Mouse (Mus musculus): ENCODE measurements around the gene Swi5.

The Swi5 gene

GRCm38 (mm10) chr2:32287923-32288367, at the start of gene Swi5:
TSS of gene Swi5 (minus strand) at chr2:32288075.
- in situ Hi-C loops (cut with MseI, MboI): no loop called here

GRCm38 (mm10) chr2:32335888-32336287, 48.0 kb upstream of the Swi5 start:
- in situ Hi-C loops (cut with MseI, MboI): no loop called here

DNA sequence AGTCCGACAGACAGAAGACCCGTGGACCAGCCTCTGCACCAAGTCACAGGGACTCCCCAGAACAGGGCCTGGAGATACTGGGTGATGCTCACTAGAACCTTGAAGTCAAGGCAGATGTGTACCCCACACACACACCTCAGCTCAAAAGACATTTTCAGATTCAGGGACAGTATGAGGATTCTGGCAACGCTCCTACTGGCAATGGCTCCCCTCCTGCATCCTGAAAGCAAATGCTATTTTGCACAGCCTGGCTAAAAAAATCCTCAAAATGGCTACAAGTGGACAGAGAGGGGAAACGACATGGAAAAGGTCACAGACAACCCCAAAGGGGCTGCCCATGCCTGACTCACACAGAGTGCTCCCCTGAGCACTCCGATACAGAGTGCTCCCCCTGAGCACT, 44.3 kb upstream of the Swi5 start:
- in situ Hi-C loops (cut with MseI, MboI): no loop called here

GRCm38 (mm10) chr2:32329531-32329930, 41.7 kb upstream of the Swi5 start:
- in situ Hi-C loops (cut with MseI, MboI): no loop called here

- in situ Hi-C loops (cut with MseI, MboI): no loop called here
Measured at GRCm38 (mm10) chr2:32328911-32329460, 41.1 kb upstream of the Swi5 start.

GRCm38 (mm10) chr2:32327200-32327599, 39.3 kb upstream of the Swi5 start:
- in situ Hi-C loops (cut with MseI, MboI): no loop called here

DNA sequence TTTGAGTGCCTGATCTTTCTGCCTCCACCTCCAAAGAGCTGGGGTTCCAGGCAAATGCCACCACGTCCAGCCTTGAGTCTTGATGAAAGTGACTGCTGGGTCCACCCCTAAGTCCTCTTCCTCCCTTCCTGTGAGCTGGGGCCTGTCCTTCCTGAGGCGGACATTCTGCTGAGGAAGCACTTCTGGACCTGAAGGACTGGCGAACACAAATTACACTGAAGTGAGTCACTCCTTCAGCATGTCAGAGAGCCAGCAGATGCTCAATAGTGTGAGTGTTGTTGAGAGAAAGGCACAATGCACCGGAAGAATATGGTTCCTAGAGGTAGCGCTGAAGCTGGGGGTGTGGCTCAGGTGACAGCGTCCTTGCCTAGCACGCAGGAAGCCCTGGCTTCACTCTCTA, 37.5 kb upstream of the Swi5 start:
- in situ Hi-C loops (cut with MseI, MboI): no loop called here

DNA sequence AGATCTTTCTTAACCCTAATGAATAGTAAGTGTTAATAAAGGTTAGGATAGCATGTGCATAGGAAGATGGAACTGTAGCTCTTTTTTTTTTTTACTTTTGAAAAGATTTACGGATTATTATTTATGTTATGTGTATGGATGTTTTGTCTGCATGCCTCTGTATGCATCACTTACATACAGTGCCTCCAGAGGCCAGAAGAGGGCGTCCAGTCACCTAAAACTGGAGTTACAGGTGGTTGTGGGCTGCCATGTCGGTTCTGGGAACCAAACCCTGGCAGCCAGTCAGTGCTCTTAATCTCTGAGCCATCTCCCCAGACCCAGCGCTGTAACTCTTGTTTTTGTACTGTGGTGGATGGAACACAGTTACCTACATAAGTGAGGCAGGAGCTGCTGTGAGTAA, 36.4 kb upstream of the Swi5 start:
- in situ Hi-C loops (cut with MseI, MboI): no loop called here

DNA sequence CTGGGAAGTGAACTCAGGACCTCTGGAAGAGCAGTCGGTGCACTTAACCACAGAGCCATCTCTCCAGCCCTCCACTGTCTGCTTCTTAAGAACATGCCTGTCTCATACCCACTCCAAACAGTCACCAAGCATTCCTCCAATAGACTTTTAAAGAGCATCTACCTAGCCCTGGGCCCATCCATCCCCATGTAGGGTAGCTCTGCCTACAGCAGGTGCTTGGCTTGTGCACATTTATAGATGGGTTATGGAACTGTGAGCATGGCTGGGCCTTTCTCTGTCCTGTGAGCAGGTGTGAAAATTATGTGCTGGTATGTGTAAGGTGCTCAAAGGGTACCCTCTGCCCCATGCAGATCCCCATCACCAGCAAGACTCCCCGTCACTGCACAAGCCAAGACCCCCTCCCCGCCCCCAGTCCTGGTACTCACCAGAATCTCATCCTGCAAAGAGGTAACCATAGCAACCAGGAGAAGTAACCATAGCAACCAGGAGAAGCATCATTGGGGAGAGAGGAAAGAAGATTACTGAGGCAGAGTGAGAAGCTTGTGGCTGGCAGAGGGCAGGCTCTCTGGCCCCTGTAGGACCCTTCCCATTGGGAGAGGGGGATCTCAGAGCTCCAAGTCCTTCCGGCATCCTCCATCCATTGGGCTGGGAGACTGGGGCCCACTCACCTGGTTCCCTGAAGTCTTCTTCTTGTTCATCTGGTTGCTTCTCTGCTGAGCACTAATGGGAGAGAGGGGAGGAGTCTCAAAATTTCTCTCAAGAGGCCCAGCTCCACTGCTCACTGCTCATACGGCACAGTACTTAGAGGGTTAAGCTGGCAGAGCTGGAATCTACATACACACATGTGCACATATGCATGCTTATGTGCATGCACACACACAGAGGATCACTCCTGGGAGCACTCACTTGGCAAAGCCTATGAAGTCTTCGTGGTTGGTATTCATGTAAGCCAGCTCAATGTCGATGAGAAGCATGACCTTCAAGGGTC, 35.2 kb upstream of the Swi5 start:
- in situ Hi-C loops (cut with MseI, MboI): no loop called here

- in situ Hi-C loops (cut with MseI, MboI): no loop called here
Measured at GRCm38 (mm10) chr2:32321591-32322298, 33.9 kb upstream of the Swi5 start.

DNA sequence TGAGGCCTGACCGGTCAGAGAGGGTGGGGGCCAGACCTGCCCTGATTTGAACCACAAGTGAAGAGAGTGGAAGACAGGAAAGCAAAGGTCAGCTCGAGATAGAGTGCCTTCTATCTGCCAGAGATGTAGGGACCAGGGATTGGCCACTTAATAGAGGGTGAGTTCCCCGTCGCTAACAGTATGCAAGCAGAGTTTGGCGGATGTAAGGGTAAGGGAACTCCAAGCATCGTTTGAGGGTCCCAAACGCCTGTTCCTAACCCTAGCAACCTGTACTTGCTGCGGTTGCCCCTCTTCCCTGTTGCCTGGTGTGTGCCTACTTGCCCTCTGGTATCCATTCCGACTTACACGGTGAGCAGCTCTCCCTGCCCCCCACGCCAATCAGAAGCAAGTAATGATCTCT, 32.8 kb upstream of the Swi5 start:
- in situ Hi-C loops (cut with MseI, MboI): no loop called here

DNA sequence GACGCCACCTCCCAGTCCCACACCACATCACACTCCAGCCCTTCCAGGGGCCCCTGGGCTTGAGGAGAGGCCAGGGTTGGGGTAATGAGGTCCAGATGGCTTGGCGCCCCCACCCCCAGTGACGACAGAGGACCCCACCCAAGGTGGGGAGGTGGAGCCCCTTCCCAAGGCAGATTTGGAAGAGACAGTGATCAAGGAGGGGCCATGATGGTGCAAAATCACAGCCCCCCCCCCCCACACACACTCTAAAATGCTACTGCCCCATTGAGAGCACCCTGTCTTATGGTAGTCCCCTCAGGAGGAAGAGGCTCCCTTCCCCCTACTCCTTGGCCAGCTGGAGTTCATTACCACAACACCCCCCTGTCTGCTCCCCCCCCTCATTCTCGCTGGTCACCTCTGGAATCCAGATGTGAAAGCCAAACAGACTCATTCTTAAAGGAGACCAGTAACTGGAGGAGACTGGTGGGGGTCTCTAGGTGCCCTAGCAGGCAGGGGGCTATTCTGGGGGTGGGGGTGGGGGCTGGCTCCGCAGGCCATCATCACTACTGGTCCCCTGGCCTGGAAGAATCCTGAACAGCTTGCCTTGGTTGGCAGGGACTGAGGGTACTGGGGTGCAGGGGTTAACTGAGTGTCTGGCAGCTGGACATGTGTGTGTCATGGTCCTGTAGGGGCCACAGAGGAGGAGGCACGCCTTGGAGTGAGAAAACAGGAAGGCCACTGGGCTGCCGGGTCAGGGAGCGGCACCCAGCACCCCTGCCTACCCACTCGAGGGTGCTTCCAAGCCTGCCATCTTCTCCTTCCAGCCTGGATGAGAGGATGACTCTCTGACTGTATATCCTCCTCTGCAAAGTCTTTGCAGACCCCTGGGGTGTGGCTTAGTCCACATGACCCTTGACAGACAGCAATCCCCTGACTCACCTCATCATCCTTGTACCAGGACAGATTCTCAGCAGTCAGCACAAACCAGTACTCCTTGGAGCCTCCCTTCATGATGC, 32.0 kb upstream of the Swi5 start:
- in situ Hi-C loops (cut with MseI, MboI): no loop called here

GRCm38 (mm10) chr2:32318709-32319585, 31.1 kb upstream of the Swi5 start:
- in situ Hi-C loops (cut with MseI, MboI): no loop called here

DNA sequence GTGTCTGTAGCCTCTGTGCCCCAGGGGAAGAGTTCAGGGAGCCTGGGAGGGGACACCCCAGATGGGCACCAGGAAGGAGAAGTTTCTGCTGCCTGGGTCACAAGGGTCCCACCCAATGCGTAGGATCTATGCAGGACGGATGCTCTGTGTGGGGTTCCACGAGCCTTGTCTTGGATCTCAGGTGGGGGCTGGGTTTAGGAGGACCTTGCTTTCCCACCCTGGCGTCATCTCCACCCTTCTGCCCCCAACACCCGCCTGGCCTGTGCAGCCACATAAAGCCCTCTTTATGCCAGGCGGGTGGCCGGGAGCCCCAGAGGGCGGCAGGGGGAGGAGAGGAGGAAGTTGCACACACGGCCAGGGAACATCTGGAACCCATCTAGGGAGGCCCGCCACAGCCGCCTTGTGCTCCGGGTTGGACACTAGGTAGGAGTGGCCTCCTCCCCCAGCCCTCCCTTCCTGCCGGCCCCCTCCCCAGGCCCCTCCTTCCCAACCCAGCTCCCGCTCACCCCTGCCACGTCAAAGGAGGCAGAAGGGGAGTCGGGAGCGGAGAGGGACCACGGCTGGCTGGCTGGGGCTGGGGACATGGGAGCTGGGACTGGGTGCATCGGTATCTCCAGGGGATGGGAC, 30.0 kb upstream of the Swi5 start:
- in situ Hi-C loops (cut with MseI, MboI): no loop called here

GRCm38 (mm10) chr2:32316887-32317656, 29.2 kb upstream of the Swi5 start:
- in situ Hi-C loops (cut with MseI, MboI): no loop called here

DNA sequence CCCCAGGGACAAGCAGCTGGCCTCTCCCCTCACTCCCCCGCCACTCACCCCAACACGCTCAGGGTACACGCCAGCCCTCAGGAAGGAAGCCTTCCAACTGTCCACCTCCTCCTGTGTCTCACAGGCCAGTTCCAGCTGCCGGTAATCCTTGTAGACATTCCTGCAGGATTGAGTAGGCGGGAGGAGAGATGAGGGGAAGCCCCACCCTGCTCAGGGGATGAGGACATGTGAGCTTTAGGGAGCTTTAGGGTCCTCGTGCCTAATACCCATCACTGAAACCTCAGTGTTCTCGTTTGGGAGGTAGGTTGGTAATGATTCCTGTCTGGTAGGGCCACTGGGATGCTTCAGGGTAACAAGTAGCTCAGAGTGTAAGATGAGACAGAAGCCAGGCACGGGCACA, 27.9 kb upstream of the Swi5 start:
- in situ Hi-C loops (cut with MseI, MboI): no loop called here

GRCm38 (mm10) chr2:32314831-32315230, 27.0 kb upstream of the Swi5 start:
- in situ Hi-C loops (cut with MseI, MboI): no loop called here

GRCm38 (mm10) chr2:32312318-32312964, 24.6 kb upstream of the Swi5 start:
- in situ Hi-C loops (cut with MseI, MboI): no loop called here
